9 mouse cellular contexts compared by ENCODE assay signal in the genomic region with DNA sequence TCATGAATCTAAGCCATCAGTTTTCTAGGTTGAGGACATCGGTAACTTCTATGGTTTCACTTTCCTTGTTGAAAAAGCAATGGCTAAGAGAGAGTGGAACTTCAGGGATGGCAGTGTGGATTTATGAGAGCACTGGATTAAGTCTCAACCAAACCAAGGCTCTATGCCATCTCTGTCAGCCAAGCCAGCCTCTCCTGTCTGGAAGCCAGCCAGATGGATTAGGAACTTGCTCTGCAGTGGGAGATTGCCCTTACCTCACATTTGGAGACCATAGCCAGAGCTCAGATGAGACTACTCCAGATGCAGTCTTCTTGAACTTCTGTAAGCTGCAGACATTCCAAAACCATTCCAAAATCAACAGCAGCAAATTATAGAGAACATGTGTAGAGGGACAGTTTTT.
"Had no signal": no experiment of that assay in that cellular context is flagged by ENCODE, and none has a peak within 500 bp of the region (broad histone marks: within the 10 kb centered on the region; RNA-seq: fewer than 3 reads in every experiment).

No protein-coding gene starts in this region.

- DNase-seq: kidney, adult 9 months; kidney, postnatal 25 days; layer of hippocampus, adult 9-11 months; liver, postnatal 0 days; lung, embryonic 14.5 days; retina, postnatal 1 day; right cerebral cortex, postnatal 25 days; spleen, adult 18-20 months; thymus, postnatal 25 days had no signal
